Comparison of ENCODE assay signal across 10 mouse cellular contexts in the genomic region with DNA sequence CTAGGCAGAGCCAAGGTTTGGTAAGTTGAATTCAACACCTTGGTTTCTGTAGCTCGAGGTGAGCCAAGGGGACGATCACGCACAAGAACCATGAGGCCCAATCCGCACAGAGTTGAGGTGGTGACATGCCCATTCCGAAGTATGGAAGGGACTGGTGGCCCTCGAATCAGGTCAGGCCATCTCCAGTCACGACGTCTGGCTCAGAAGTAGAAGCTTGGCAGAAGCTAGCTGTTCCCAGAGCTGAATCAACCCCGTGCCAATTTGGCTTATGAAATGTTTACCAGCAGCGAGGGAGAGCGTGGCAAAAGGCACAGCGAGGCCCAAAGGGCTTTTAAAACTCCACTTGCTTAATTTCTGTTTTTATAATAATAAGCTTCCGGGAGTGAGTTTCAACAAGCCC. TPM values are rescaled to one million over a fixed set of nuclear protein-coding genes. Genes with fewer than 3 reads are reported as not detected.
DNase-seq lines count a peak whose midpoint lies in the region; TF ChIP-seq lines count a peak whose summit lies in the region.
"Had no signal": no experiment of that assay in that cellular context is flagged by ENCODE, and none has a peak within 500 bp of the region (broad histone marks: within the 10 kb centered on the region; RNA-seq: fewer than 3 reads in every experiment).

No protein-coding gene starts in this region.

- TF ChIP-seq CTCF in heart, adult 2 months (IDR thresholded peaks at IDR 0.05): no peak
- no peak for TF ChIP-seq CTCF in thymus, adult 2 months (IDR thresholded peaks at IDR 0.05; ENCODE audit: borderline replicate concordance, control insufficient read depth, extremely low read depth, insufficient read depth, low read length, poor library complexity)

- no peaks in the 10 kb centered on the region for H3K36me3 ChIP-seq in heart, adult 2 months (ENCODE audit: control insufficient read depth, insufficient read depth, low read length)
- no peaks in the 10 kb centered on the region for H3K36me3 ChIP-seq in thymus, adult 2 months (ENCODE audit: control insufficient read depth, insufficient read depth, low read length)

- H3K79me2 ChIP-seq in heart, adult 2 months (replicated peaks; ENCODE audit: control insufficient read depth, insufficient read depth, low read length): no peaks in the 10 kb centered on the region

- TF ChIP-seq EP300 in heart, adult 2 months (IDR thresholded peaks at IDR 0.05; ENCODE audit: insufficient read depth, low read depth, low read length): 0 out of 2 replicates have a peak, but pooled peaks have one; percentile 39

- no peaks in the 10 kb centered on the region for H3K27me3 ChIP-seq in heart, adult 2 months (ENCODE audit: control insufficient read depth, insufficient read depth, low read length)
- H3K27me3 ChIP-seq in thymus, adult 2 months (ENCODE audit: control insufficient read depth, insufficient read depth, low read length): no peaks in the 10 kb centered on the region

- H3K27ac ChIP-seq in heart, adult 2 months: no peak overlapping the region; the same call in none of the 2 replicates
- no peak overlapping the region for H3K27ac ChIP-seq in thymus, adult 2 months (ENCODE audit: control insufficient read depth, insufficient read depth, low read length)
- H3K27ac ChIP-seq: left cerebral cortex, adult 2 months had no signal

- 60% methylated on average over 13 of the region's 13 CpGs for WGBS in heart, adult 2 months
- WGBS in thymus, adult 2 months: 95% methylated on average over 13 of the region's 13 CpGs

- peaks cover 2% of the 10 kb centered on the region for H3K4me1 ChIP-seq in heart, adult 2 months (ENCODE audit: control insufficient read depth, insufficient read depth, low read length)
- peaks cover 23% of the 10 kb centered on the region for H3K4me1 ChIP-seq in thymus, adult 2 months (replicated peaks; ENCODE audit: control insufficient read depth, insufficient read depth, low read length)

- DNase-seq in heart, adult 2 months: peak; percentile 56 to 72
- DNase-seq in heart, postnatal 4 days: no peak
- DNase-seq in 3134 (ENCODE audit: extremely low read depth, insufficient read length, low spot score): peak; percentile 20
- peak; percentile 61 to 73 for DNase-seq in cerebellum, adult 18-20 months
- DNase-seq in heart, postnatal 25 days (ENCODE audit: low spot score): peak; percentile 26
- DNase-seq in natural killer cell, adult 2 months (ENCODE audit: low spot score in 2 of 2): no peak
- no peak for DNase-seq in B cell, adult 2 months
- no peak for DNase-seq in thymus, adult 2 months

- intact Hi-C loops in heart, adult 2 months (cut with DNase I): no loop called here
- intact Hi-C loops in heart, postnatal 25 days (cut with DNase I): no loop called here

- TF ChIP-seq POLR2A in heart, adult 2 months (IDR thresholded peaks at IDR 0.05; ENCODE audit: insufficient read depth, low read depth, low read length): no peak
- no peak for TF ChIP-seq POLR2A in thymus, adult 2 months (IDR thresholded peaks at IDR 0.05; ENCODE audit: control insufficient read depth, extremely low read depth, insufficient read depth, low read length, poor library complexity)

- H3K9ac ChIP-seq in heart, adult 2 months (ENCODE audit: low read depth, low read length): no peak overlapping the region

- H3K4me3 ChIP-seq in heart, adult 2 months: no peak overlapping the region
- H3K4me3 ChIP-seq in thymus, adult 2 months (ENCODE audit: control insufficient read depth, insufficient read depth, low read length): no peak overlapping the region
- H3K4me3 ChIP-seq: left cerebral cortex, adult 2 months had no signal

RNA-seq across cellular contexts. Expression of a gene that starts 34.6 kb away (rescaled TPM):
- not detected for total RNA-seq in heart, adult 2 months (2021)
- polyA plus RNA-seq in heart, adult 2 months (2012; rRNA removed): not detected in 2 replicates
- total RNA-seq in heart, postnatal 4 days (2021): not detected
- total RNA-seq in heart, postnatal 25 days (2021): not detected
- 6.1 and 6.6 TPM in 2 replicates for polyA plus RNA-seq in thymus, adult 2 months (2012; rRNA removed)
- total RNA-seq: left cerebral cortex, adult 2 months; megakaryocyte progenitor cell, adult 5-6 weeks had no signal

RNA-seq across cellular contexts. Expression of a gene that starts 51.0 kb away (rescaled TPM):
- total RNA-seq in heart, adult 2 months (2021): 10 to 100 TPM; 25.9 to 31.7 TPM
- 569 and 1,844 TPM in 2 replicates for polyA plus RNA-seq in heart, adult 2 months (2012; rRNA removed)
- total RNA-seq in heart, postnatal 4 days (2021): 10 to 100 TPM; 12.3 to 12.9 TPM
- total RNA-seq in heart, postnatal 25 days (2021): 10 to 100 TPM; 34.1 to 67.0 TPM
- 776 and 1,634 TPM in 2 replicates for polyA plus RNA-seq in thymus, adult 2 months (2012; rRNA removed)

Comparison
In these comparisons a context has a peak if more than half of its experiments do, and no peak if none do; other contexts are left out.
1. DNase-seq: peak in heart, adult 2 months (2 of 2), 3134 (single experiment), cerebellum, adult 18-20 months (2 of 2) and heart, postnatal 25 days (single experiment); none in heart, postnatal 4 days (single experiment), natural killer cell, adult 2 months (0 of 2), B cell, adult 2 months (0 of 2) and thymus, adult 2 months (single experiment).